Mouse (Mus musculus): ENCODE measurements at regions not wholly inside any gene's neighbourhood (a gene's known extent, or its start where the extent isn't known, plus 50 kb on each side); places are given as distances from the start of the nearest gene placed in this dataset.
"Not testable (repeated sequence)": the region's sequence is repeated elsewhere in the genome, so short reads cannot be mapped to it uniquely, and the experiment has no call there.

DNA sequence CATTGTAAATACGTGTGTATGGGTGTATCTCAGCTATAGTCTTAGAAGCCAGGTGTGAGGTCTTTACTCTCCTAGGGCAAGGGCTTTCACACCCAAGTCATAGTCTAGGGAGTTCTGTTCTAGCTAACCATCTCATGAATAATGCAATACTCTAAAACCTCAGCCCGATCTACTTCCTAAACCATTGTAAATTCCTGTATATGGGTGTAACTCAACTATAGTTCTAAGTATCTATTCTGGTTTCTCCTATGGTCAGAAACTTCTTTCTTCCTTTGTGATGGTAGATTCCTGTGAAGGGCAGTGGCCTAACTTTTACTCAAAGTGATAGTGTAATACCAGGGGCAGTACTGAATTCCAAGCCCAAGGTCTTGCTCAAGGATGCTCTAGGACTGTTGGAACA lies 58.7 kb upstream of the Srd5a3 start:
- not testable (repeated sequence) for DNase-seq

DNA sequence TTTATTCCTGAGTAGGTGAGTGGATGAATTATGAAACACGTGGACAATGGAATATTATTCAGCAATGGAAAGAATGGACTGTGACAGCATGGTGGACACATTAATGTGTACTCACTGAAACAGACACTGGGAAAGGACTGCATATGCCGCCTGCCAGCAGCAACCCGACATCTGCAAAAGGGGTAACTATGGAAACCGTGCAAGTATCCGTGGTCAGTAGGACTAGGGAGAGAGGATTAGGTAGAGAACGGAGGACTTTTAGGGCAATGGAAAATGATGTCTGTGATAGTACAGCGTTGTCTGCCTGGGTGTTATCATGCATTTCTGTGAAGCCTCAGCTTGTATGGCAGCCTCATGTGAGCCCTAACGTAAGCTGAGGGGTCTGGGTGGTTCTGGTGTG lies 59.6 kb upstream of the Srd5a3 start:
- DNase-seq, result no peak

DNA sequence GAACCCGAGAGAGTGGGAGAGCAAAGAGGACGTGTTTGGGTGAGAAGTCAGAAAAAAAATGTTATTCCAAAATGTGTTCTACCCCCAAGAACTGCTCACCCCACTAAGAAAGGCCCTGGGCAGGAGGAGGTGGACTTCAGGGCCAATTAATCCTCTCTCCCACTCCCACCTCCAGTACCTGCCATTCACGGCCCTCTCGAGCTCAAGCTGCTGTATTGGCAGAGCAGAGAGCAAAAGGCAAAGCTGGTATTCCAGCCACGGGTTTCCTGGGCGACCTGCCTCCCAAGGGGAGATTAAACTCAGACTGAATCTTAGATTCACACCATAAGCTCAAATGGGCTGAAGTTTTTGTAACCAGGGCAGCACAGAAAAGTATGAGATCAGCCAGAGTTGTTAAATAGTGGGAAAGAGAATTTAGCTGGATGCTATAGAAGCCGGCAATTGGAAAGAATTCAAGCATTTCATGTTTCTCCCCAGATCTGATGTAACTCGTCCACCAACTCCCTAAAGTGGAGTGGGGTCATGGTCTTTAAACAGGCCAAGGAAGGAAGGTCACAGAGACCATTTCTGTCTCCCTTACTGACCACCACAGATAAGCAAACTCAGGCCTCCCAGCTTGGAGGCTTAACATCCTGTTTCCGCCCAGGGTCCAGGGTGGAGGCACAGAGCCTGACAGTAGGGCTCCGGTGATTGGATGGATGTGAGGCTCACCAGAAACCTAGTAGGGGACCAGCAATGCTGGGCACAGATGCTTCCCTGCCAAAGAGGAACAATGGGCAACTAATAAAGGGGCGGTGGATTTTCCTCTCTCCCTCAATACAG lies 60.7 kb upstream of the Srd5a3 start:
- DNase-seq, result no peak

DNA sequence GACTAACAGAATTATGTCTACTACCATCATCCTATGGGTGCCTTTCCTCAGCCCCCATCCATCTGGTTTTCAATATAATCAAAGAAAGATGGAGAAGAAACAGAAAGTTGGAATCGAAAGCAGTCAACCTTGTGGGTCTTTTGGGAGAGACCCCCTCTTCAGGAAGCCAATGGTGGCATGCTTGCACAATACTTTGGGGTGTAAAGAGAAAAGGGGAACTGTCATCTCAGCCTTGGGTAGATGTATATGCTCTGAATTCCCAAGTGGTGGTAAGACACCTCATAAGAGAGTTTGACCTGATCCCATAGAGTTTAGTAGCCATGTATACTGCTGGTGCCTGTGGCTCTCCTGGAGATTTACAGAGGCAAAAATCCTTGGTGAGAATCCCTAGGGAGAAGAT lies 61.6 kb upstream of the Srd5a3 start:
- DNase-seq, result no peak

DNA sequence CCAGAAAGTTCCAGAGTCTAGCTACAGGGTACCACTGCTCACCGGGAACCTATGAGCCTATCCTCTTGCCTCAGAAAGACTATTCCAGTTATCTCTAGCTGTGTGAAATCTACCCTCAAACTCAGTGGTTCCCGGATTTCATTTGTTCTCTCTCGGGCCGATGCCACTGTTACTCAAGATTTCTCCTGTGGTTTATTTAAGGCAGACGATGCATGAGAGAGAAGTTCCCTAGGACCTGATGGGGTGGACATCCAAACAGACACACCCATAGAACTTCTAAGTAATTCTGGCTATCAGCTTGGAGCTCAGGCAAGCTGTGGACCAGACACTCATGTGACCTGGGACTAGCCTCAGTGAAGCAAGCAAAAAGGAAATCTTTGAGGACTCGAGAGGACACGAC lies 63.8 kb upstream of the Srd5a3 start:
- no peak for DNase-seq

DNA sequence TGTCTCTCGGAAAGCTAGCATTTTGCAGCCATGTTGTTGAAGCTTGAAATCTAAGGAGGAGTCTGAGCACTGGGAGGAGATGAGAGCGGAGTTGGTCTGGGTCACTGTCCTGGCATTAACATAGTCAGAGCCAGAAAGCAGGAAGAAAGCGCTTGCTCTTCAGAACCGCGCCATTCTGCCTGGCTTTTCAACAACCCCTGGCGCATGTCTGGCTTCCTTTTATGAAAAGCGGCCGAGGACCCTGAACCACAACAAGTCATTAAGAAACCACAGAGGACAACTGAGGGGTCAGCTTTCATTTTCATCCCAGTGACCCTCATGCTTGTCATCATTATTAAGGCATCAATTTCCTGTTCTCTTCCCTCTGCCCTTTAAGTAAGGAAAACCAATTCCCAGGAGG lies 64.7 kb upstream of the Srd5a3 start:
- peak in 1 of 2 experiments; percentile 8 for DNase-seq

DNA sequence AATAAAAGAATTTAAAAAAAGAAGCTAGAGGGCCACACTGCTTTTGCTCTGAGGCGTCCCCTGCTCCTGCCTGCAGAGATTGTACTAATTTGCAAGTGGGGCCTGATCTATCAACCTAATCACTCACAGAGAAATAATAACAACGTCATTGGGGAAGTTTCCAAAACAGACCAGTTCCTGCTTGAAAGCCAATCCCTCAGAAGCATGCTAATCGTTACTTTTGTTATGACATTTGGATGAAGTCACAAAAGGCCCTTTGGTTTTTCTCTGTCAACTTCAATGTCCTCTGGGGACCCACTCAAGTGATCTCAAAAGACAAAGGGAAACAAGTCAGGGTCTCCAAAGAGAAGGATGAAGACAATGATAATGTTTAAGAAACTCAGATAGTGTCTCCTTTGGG lies 72.2 kb upstream of the Srd5a3 start:
- DNase-seq, result no peak

DNA sequence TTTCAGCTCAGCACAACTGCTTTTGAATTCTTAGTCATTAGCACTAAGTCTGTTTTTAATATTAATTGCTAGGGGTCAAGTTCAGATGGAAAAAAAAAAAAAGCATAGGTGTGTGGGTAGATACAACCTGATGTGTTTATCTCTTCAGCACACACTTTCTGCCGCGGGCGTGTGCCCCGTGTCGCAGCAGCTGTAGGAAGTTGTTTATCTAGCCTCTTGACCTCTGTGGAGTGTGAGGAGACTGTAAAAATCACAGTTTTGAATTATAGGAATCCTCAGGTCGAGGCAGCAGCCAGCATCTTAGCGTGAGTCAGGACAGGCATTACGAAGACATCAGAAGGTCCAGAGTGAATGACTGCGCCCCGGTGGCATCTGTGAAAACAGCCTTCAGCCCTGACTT lies 72.8 kb upstream of the Srd5a3 start:
- no peak for DNase-seq

DNA sequence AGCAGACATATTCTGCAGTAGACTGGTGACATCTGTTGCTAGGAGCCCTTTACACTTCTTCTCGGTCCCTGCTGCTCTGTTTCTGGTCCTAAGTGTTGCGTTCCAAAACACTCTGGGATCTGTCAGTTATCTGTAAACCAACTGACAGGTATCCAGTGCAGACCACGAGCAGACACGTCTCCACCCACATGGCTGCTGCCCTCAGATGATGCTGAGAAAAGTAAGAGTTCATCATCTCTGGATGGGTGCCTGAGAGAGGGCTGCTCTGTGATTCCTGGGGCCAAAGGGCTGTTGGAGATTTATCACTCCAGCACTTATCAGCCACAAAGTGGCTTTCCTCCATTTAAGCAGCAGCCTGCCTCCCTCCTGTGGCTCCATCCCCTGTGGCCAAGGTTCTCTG lies 74.3 kb upstream of the Srd5a3 start:
- no peak for DNase-seq

DNA sequence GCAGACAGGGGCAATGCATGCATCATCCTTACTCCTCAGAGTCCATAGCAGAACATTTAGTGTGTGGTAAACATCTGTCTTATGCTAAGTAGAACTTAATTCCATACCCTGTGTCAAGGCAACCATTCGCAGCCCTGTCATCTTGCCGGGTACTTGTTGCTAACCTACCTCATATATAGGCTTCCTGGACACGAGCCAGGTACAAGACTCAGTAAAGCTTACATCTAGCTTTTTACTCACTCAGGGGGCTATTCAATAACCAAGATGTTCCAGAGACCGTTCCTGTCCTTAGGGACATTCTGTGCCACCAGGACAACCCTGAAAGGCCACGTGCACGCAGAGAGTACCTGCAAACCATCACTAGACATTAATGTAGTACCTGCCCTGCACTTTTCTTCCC lies 74.8 kb upstream of the Srd5a3 start:
- DNase-seq, result no peak

DNA sequence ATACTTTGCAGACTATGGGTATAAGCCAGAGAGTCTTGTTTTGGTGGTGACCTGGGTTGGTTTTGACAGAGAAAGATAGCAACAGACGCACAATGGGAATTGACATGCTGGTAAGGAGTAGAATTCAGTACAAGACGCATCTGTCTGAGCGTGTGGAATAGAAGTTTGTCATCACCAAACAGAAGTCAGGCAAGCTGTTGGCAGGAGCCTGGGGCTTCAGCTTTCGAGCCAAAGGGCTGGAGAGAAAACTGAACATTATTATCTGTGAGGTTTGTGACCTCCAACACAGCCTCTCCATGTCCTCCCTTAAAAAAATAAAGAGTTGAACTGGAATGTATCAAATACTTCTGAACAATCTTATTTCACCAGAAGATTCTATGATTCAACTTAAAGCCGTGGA lies 75.4 kb upstream of the Srd5a3 start:
- no peak for DNase-seq

DNA sequence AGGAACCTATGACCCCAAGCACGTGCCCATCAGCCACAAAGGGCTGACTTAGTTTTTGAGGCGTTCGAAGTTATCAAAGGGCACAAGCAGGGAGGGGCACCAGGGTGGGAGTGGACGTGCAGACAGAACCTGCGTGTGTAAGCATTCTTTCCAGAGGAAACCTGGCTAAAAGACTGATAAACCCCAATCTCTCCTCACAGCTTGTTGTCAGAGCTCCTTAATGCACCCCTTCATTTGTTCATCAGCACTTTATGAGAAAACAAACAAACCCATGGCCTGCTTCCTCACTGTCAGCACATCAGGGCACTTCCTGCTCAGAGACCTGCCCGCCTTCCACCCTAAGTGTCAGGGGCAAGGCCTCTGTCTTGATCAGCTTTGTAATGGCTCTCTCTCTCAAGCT lies 76.6 kb upstream of the Srd5a3 start:
- no peak for DNase-seq

DNA sequence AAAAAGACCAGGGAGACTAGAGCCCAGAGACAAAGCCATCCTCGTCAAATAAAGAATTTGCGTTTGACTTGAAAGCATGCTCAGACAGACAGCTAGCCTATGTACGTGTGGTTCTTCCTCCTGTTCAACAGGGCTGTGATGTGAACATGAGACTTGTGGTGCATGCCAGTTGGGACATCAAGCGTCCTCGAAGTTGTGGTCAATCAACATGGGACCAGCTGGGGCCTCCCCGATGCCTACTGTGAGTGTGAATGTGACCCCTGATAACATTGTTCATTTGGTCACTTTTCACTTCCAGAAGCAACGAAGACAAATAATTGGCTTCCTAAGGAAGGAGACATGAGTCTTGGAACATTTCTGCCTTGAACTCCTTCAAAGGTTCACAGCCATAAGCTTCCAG lies 79.8 kb upstream of the Kdr start:
- no peak for DNase-seq

DNA sequence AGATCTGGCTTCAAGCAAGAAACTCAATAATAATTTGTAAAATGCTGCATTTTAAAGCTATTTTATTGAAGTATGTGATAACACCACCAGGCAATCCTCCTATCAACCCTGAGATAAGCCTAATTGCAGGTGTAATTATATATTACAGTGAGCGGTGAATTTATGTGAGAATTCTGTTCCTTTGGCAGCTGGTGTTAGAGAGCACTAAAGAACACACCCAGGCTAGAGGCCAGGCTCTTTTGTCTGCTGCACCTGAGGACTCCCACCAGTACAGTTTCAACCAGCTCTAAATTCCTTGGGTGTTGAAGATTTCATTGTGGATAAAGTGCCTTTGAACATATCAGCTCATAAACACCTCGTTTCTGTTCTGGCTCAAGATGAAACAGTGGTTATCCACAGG lies 77.6 kb upstream of the Kdr start:
- no peak for DNase-seq

DNA sequence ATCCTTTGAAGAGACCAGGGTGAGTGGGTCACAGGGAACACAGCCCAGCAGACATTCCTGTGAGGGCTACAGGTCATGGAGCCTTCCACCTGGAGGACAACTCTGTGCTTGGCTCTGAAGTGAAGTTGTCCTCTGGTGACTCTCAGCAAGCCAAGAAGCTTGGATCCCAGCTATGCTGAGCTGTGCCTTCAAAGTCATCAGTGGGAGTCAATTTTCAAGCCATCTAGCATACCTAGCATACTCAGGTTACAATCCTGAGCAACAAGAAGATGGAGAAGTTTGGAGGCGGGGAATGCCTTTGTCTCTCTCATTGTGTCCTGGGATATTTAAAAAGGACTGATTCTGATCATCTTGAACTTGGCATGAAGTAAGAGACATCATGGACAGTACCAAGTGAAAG lies 74.5 kb upstream of the Kdr start:
- DNase-seq, result no peak

DNA sequence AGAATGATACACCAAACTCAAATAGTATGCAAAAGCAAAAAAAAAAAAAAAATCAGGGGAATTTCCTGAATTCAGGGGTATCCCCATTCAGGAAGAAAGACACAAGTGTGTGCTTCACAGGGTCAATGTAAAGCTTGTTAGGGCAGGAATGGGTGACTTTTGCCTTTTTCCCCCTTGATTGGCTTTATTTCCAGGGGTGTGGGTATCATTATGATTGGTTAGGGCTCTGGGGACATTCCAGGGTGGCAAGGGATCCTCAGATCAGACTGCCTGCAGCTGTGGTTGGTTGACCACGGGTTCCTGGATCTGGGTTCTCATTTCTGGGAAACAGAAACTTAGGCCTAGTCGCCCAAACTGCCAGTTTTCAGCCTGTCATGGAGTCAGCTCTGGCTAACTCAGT lies 73.4 kb upstream of the Kdr start:
- DNase-seq, result no peak

DNA sequence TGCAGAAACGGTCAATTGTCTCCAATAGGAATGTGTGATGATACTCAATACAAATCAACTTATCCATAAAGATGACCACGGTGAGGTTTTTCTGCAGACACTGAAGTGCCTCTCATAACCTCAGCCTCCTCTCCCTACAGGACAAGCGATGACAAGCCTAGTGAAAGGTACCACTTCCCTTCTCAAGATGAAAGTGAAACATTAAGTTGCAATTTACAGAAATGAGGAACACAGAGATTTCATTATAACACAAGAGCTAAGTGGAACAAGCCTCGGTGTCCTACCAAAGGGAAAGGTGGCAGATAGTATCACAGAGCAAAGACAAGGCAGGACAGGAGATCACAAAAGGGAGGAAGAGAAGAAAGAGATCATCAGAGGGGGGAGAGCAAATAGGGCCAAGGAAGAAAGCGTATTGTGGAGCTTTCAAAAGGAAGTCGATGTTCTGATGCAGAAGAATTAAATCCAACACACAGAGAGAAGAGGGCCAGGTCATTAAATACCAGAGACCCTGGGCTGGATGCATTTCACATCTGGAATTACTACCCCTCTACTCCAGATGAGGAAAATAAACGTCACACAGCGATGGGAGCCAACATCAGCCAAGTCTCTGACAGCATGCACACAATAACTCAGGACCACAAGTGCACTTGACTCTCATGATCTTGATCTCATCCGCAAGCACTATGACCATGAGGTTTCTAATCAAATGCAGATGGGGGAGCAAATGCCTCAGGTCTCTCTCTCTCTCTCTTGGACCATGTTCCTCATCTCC lies 70.0 kb upstream of the Kdr start:
- DNase-seq, result no peak

DNA sequence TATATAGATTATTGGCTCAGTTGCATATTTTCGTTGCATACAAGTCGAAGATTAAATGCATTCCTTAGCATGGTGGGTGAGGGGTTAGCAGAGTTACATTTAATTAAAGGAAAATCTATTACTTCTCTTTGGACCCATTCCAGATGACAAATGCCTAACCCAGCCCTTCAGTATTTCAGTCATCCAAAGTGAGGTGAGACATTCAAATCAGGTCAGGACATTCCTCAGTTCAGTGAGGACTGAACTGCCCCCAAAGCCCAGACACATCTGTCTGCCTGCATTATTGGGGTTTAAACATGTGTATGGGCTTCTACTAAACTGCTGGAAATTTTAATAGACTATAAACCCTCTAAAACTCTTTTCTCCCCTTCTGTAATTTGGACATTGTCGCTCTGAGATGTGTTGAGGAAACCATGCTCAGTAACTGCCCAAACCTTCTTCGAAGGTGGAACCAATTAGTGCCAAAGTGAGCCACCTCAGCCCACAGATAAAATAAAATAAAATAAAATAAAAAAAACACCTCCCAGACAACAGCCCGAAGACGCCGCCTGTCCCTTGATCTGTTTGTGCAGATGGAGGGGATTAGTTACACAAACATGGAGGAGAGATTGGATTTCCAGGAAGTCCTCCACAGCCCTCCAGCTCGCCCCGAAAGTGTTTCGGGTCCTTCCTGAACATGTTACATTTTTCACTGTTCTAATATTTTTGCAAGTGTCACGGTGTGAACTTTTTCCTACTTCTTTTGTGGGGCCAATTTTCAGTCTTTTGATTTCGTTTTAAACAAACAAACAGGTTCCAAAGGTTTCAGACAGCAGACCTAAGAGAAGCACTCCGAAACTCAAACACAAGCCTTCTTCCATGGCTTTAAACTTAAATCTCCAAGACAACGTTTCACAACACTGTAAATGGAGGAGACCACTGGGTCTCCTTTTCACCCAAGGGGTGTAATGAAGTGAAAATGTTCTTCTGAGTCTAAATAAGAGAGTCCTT lies 65.6 kb upstream of the Kdr start:
- DNase-seq, result no peak

DNA sequence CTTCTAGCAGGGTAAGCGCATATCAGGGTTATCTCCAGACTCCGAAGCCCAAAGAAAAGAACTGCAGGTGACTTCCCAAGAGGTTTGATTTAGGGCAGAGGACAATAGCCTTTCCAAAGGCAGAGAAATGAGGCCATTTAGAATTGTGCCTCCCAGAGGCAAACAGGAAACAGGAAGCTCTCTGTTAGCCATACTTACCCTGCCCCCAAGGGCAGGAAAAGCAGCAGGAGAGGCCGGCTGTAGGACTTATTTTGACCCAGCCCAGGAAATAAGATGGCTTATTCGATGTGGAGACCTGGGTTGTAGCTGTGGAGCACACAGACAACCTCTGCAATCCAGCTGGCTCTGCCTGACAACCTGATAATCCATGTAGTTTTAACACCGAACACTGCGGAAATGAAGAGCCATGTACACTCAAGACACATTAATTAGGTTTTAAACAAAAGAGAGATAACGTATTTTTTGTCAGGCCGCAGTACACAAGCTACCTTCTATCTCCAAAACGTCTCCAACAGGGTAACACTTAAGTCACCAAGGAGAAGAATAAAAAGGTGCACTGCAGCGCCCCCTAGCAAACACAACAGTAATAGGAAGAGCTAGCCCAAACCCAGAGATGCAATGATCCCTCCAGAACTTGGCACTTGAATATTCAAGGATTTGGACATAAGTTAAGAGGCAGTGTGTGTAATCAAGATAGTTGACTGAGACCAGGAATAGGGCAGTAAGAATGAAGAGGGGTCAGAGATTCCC lies 62.4 kb upstream of the Kdr start:
- DNase-seq, result peak; percentile 13 to 22

DNA sequence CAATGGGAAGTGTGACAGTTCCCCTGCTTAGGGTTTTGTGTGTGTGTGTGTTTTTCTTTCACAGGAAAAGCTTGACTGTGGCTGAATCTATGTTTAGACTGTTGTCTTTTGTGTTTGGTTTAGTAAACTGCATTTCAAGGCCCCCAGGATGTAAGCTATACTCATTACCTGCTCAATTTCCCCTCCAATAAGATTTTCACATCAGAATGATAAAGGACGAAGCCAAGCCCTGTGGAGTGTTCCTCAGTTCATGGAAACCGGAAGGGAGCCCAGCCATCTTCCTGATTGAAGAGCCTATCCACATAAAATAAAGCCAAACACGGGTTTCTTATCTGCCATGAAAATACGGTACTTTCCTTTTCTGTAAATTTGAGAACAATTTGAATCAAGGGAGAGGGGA lies 50.5 kb upstream of the Kdr start:
- no peak for DNase-seq

All from cerebellum, postnatal 14 days (tissue).